Mouse (Mus musculus): Measurements from ENCODE around the gene Ubp1. TPM values are rescaled to one million over a fixed set of nuclear protein-coding genes. Genes with fewer than 3 reads are reported as not detected.
"Not testable (repeated sequence)": the region's sequence is repeated elsewhere in the genome, so short reads cannot be mapped to it uniquely, and the experiment has no call there.

Ubp1 gene
- 58.2 and 59.0 TPM in 2 replicates for polyA plus RNA-seq (2012; rRNA removed)

DNA sequence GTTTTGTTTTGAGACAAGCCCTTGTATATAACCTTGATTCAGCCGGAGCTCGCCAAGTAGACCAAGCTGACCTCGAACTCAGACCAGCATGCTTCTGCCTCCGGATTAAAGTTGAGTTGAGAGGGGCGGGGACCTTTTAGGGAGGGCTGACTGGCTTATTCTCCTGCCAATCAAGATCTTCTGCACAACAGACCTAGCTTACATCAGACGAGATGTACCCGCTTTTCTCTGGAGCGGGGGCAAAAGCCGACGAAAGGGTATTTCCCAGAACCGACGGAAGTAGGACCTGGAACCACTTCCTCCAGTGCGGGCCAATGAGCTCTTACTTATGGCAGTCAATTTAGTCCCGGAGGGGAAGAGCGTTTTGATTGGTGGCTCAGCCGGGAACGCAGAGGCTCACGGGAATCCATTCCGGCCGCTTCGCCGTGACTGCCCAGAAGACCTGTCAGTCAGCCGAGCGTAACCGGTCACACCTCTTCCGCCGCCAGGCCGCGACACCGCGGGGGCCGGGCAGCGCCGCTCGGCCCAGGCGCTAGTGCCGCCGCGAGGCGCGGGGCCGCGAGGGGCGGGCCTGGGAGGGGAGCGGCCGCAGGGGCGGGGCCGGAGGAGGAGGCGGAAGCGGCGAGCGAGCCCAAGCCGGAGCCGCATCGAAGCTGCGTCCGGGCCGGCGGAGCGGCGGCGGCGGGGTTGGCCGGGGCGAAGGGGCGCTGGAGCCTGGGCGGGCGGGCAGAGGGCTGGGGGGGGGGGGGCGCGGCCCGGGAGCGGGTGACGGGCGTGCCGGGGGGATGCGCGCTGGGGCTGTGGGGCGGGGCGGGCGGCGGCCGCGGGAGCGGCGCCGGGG is at the start of gene Ubp1:
Gene Ubp1 (plus strand): TSS at position 401 of the 841 bp plus-strand sequence.
- Histone ChIP-seq H3K27me3 (ENCODE audit: control insufficient read depth, insufficient read depth, low read length) (no peaks in the 10 kb centered on the region), H3K4me1 (ENCODE audit: control insufficient read depth, insufficient read depth, low read length) (peaks cover 12% of the 10 kb centered on the region), H3K36me3 (ENCODE audit: control insufficient read depth, insufficient read depth, low read length) (no peaks in the 10 kb centered on the region), H3K4me3 (ENCODE audit: control insufficient read depth, low read depth, low read length) (peak within 1 kb of the TSS; percentile 96), H3K27ac (ENCODE audit: control insufficient read depth, insufficient read depth, low read depth, low read length) (peak within 1 kb of the TSS; percentile 91)
- TF ChIP-seq CTCF (IDR thresholded peaks at IDR 0.05; ENCODE audit: control insufficient read depth, insufficient read depth, insufficient replicate concordance, low read depth, low read length) (no peak), POLR2A (IDR thresholded peaks at IDR 0.05; ENCODE audit: control insufficient read depth, low read depth, low read length) (peak; percentile 75)

DNA sequence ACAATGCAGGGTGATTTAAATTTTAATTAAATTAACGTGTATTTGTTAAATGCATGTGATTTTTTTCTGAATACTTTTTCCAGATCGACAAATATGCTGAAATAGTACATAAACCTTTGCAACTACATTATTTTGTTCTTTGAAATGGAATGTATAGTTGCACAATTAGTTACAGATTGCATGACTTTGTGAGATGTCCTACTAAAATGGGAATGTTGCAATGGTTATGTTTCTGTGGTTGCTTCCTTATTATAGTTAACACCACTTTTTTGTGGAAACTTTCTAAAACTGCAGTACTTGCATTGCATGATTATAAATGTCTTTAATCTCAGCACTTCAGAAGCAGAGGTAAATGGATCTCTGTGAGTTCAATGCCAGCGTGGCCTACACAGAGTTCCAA is 35.8 kb upstream of the Ubp1 start:
- Histone ChIP-seq H3K27me3 (ENCODE audit: control insufficient read depth, insufficient read depth, low read length) (no peaks in the 10 kb centered on the region), H3K4me1 (ENCODE audit: control insufficient read depth, insufficient read depth, low read length) (no peaks in the 10 kb centered on the region), H3K36me3 (ENCODE audit: control insufficient read depth, insufficient read depth, low read length) (no peaks in the 10 kb centered on the region), H3K27ac (ENCODE audit: control insufficient read depth, insufficient read depth, low read depth, low read length) (no peak overlapping the region), H3K4me3 (ENCODE audit: control insufficient read depth, low read depth, low read length) (no peak overlapping the region)
- TF ChIP-seq CTCF (IDR thresholded peaks at IDR 0.05; ENCODE audit: control insufficient read depth, insufficient read depth, insufficient replicate concordance, low read depth, low read length) (no peak), POLR2A (IDR thresholded peaks at IDR 0.05; ENCODE audit: control insufficient read depth, low read depth, low read length) (no peak)

DNA sequence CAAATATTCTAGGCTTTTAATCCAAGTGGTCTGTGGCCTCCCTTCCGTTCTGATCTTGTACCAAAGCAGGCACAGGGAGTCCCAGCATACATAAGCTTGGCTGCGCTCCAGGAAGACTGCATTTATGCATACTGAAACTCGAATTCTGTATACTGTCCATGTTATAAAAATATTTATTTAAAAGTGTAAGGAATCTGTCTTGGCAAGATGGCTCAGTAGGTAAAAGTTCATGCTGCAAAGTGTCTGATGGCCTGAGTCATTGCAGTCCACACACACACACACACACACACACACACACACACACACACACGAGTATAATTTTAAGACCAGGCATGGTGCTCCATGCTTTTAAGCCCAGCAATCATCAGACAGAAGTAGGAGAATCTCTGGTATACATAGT is 27.6 kb upstream of the Ubp1 start:
- no peak overlapping the region for H3K27ac ChIP-seq (ENCODE audit: control insufficient read depth, insufficient read depth, low read depth, low read length)
- H3K4me3 ChIP-seq (ENCODE audit: control insufficient read depth, low read depth, low read length), result no peak overlapping the region
- no peaks in the 10 kb centered on the region for H3K4me1 ChIP-seq (ENCODE audit: control insufficient read depth, insufficient read depth, low read length)
- TF ChIP-seq POLR2A (IDR thresholded peaks at IDR 0.05; ENCODE audit: control insufficient read depth, low read depth, low read length), result no peak
- no peak for TF ChIP-seq CTCF (IDR thresholded peaks at IDR 0.05; ENCODE audit: control insufficient read depth, insufficient read depth, insufficient replicate concordance, low read depth, low read length)
- H3K27me3 ChIP-seq (ENCODE audit: control insufficient read depth, insufficient read depth, low read length), result no peaks in the 10 kb centered on the region
- H3K36me3 ChIP-seq (ENCODE audit: control insufficient read depth, insufficient read depth, low read length), result peaks cover 1% of the 10 kb centered on the region

DNA sequence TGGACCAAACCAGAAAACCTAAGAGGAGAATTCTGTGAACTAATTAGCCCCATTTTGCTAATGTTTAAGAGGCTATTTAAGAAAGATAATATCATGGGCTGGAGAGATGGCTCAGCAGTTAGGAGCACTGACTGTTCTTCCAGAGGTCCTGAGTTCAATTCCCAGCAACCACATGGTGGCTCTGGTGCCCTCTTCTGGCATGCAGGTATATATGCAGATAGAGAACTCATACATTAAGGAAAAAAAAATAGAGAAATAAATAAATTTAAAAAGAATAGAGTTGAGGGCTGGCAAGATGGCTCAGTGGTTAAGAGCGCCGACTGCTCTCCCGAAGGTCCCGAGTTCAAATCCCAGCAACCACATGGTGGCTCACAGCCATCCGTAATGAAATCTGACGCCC is 26.4 kb upstream of the Ubp1 start:
- H3K4me3 ChIP-seq (ENCODE audit: control insufficient read depth, low read depth, low read length); H3K36me3 ChIP-seq (ENCODE audit: control insufficient read depth, insufficient read depth, low read length): not testable (repeated sequence)

DNA sequence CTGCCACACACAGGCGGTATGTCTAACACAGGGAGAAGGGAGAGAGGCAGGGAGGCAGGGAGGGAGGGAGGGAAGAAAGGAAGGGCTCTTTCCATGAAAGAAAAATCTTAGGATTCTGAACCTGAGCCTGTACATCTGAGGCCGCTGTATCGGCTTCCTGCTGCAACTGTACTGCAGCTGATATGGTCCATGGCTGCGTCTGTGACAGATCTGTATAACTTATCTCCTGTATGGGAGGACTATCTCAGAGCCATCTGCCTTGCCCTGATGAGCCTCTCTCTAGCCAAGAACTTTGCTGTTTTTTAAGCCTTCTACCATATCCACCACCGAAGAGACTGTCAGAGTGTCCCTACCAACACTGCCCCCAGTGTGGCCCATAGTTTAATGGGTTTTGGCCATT is 14.9 kb upstream of the Ubp1 start:
- no peaks in the 10 kb centered on the region for H3K4me1 ChIP-seq (ENCODE audit: control insufficient read depth, insufficient read depth, low read length)
- no peak overlapping the region for H3K4me3 ChIP-seq (ENCODE audit: control insufficient read depth, low read depth, low read length)
- TF ChIP-seq POLR2A (IDR thresholded peaks at IDR 0.05; ENCODE audit: control insufficient read depth, low read depth, low read length), result no peak
- no peak for TF ChIP-seq CTCF (IDR thresholded peaks at IDR 0.05; ENCODE audit: control insufficient read depth, insufficient read depth, insufficient replicate concordance, low read depth, low read length)
- no peak overlapping the region for H3K27ac ChIP-seq (ENCODE audit: control insufficient read depth, insufficient read depth, low read depth, low read length)
- no peaks in the 10 kb centered on the region for H3K27me3 ChIP-seq (ENCODE audit: control insufficient read depth, insufficient read depth, low read length)
- no peaks in the 10 kb centered on the region for H3K36me3 ChIP-seq (ENCODE audit: control insufficient read depth, insufficient read depth, low read length)

More for the DNA sequence above, 26.4 kb upstream of the Ubp1 start:
- H3K27me3 ChIP-seq (ENCODE audit: control insufficient read depth, insufficient read depth, low read length); H3K27ac ChIP-seq (ENCODE audit: control insufficient read depth, insufficient read depth, low read depth, low read length); H3K4me1 ChIP-seq (ENCODE audit: control insufficient read depth, insufficient read depth, low read length): not testable (repeated sequence)

DNA sequence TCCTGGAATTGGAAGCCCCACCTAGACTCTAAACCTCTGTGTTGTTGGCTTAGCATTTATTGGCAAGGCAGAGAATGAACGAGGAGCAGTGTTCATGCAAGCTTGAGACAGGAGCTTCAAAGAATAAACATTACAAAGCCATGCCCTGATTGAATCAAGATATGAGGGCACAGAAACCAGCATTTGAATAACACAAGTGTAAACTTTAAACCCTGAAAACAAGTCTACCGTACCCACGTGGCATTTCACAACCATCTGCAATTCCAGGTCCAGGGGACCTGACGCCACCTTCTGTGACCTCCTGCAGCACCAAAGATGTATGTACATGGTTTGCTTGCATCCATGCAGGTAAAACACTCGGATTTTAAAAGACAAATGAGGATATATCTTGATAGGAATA is 8.1 kb upstream of the Ubp1 start:
- no peak overlapping the region for H3K4me3 ChIP-seq (ENCODE audit: control insufficient read depth, low read depth, low read length)
- H3K36me3 ChIP-seq (ENCODE audit: control insufficient read depth, insufficient read depth, low read length), result no peaks in the 10 kb centered on the region
- TF ChIP-seq POLR2A (IDR thresholded peaks at IDR 0.05; ENCODE audit: control insufficient read depth, low read depth, low read length) (no peak), CTCF (IDR thresholded peaks at IDR 0.05; ENCODE audit: control insufficient read depth, insufficient read depth, insufficient replicate concordance, low read depth, low read length) (no peak)
- H3K27me3 ChIP-seq (ENCODE audit: control insufficient read depth, insufficient read depth, low read length), result no peaks in the 10 kb centered on the region
- no peaks in the 10 kb centered on the region for H3K4me1 ChIP-seq (ENCODE audit: control insufficient read depth, insufficient read depth, low read length)
- no peak overlapping the region for H3K27ac ChIP-seq (ENCODE audit: control insufficient read depth, insufficient read depth, low read depth, low read length)

DNA sequence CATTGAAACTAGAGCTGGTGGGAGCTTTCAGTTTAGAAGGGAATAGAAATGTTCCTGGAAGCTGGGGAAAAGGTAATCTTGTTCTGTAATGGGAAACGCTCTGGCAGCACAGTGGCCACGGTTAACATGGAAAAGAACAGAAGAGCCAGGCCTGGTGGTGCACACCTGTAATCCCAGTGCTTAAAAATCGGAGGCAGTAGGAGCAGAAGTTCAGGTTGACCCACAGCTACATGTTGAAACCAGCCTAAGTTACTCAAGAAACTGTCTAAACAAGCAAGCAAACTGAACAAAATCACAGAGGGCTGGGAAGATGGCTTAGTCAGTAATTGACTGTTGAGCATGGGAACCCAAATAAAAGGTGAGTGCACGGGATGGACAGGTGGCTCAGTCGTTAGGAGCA is 5.9 kb upstream of the Ubp1 start:
- Histone ChIP-seq H3K4me3 (ENCODE audit: control insufficient read depth, low read depth, low read length) (no peak overlapping the region), H3K27me3 (ENCODE audit: control insufficient read depth, insufficient read depth, low read length) (no peaks in the 10 kb centered on the region), H3K27ac (ENCODE audit: control insufficient read depth, insufficient read depth, low read depth, low read length) (no peak overlapping the region), H3K4me1 (ENCODE audit: control insufficient read depth, insufficient read depth, low read length) (no peaks in the 10 kb centered on the region), H3K36me3 (ENCODE audit: control insufficient read depth, insufficient read depth, low read length) (no peaks in the 10 kb centered on the region)
- TF ChIP-seq POLR2A (IDR thresholded peaks at IDR 0.05; ENCODE audit: control insufficient read depth, low read depth, low read length) (no peak), CTCF (IDR thresholded peaks at IDR 0.05; ENCODE audit: control insufficient read depth, insufficient read depth, insufficient replicate concordance, low read depth, low read length) (no peak)

All from testis, adult 2 months (tissue).